Mouse (Mus musculus): Measurements from ENCODE around the gene Marveld3. TPM values are rescaled to one million over a fixed set of nuclear protein-coding genes. Genes with fewer than 3 reads are reported as not detected.

Marveld3 gene
- polyA plus RNA-seq, 1 experiment from 2014 or later, result 0.51 TPM

DNA sequence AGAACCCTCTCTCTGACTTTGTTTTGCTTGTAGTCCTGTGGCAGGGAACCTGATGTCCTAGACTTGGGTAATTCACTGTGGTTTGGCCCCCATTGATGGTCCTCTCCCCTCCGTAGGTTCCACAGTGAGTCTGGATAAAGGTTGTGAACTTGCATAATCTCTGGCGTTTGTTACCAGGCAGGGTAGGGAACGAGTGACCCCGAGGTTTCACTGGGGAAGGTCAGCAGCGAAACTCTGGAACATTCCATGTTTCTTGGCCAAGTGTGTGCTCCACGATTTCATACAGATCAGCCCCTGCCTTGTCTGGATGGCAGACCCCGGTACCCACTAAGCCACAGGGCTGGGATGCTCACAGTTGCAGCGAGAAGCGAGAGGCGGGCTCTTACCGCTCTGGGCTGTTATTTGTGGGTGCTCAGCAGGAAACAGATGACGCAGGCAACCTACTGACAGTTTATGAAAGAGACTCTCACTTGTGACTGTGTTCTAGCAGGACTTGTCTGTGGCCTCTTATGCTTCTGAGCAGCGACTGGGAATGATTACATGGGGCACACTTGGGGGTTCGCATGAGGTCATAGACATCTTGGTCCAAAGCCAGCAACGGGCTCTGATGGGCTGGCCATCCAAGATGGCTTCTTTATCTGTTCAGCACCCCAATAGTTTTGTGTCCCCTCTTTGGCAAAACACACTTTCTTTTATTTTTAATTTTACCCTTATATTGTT lies 20.5 kb upstream of the Marveld3 start:
- no peak overlapping the region for H3K27ac ChIP-seq (ENCODE audit: low read length)
- no peak overlapping the region for H3K4me3 ChIP-seq (ENCODE audit: low read depth, low read length)
- WGBS (ENCODE audit: insufficient replicate concordance), result 55% methylated on average over 15 of the region's 15 CpGs
- H3K9ac ChIP-seq (ENCODE audit: low read depth, low read length), result no peak overlapping the region
- no peaks in the 10 kb centered on the region for H3K4me1 ChIP-seq (ENCODE audit: control insufficient read depth, low read depth, low read length)
- H3K27me3 ChIP-seq (ENCODE audit: control insufficient read depth, insufficient read depth, low read depth, low read length), result no peaks in the 10 kb centered on the region
- no peaks in the 10 kb centered on the region for H3K9me3 ChIP-seq (replicated peaks; ENCODE audit: control insufficient read depth, low read length)
- no peak for ATAC-seq (ENCODE audit: low read depth)
- no peaks in the 10 kb centered on the region for H3K36me3 ChIP-seq (ENCODE audit: control insufficient read depth, insufficient read depth)
- no peak overlapping the region for H3K4me2 ChIP-seq (ENCODE audit: low read depth, low read length)

DNA sequence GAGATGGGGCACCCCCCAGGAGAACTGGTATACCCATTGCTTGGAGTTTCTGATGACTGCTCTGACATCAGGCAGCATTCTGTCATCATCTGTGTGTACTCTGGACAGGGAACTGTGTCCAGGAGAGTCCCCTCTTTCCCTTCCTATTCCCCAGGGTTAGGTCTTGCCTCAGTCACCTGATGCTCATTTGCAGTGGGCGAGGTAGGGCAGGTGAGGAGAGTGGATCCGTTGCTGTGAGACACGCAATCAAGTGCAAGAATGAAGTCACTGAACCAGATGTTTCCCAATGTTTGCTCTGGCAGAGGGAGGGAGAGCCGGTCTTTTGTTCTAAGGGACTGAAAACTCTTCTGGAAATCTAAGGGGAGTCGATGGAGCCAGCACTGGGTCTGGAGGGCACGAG lies 17.3 kb upstream of the Marveld3 start:
- H3K9me3 ChIP-seq (replicated peaks; ENCODE audit: control insufficient read depth, low read length), result no peaks in the 10 kb centered on the region
- WGBS (ENCODE audit: insufficient replicate concordance), result 53% methylated on average over 6 of the region's 6 CpGs

DNA sequence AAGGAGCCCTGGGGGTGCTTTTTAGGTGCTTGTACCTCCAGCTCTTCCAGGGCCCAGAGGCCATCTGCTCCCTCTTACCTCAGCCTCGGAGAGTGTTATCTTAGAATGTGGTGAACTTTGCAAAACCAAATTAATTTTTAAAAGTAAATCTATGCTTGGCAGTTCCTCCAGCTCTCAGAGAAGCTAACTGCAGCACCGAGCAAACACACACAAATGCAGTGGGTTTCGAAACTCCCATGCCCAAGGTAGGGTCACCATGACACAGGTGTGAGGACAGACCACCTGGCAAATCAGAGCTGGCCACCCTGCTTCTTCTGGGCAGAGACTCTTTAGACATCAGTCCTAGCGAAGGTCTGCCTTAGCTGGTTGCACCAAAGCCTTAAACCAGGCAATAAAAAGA lies 10.9 kb upstream of the Marveld3 start:
- no peak overlapping the region for H3K27ac ChIP-seq (ENCODE audit: low read length)
- ATAC-seq (ENCODE audit: low read depth), result no peak
- H3K36me3 ChIP-seq (ENCODE audit: control insufficient read depth, insufficient read depth), result no peaks in the 10 kb centered on the region
- WGBS (ENCODE audit: insufficient replicate concordance), result 50% methylated on average over 4 of the region's 4 CpGs
- no peaks in the 10 kb centered on the region for H3K4me1 ChIP-seq (ENCODE audit: control insufficient read depth, low read depth, low read length)
- H3K9ac ChIP-seq (ENCODE audit: low read depth, low read length), result no peak overlapping the region
- H3K9me3 ChIP-seq (replicated peaks; ENCODE audit: control insufficient read depth, low read length), result no peaks in the 10 kb centered on the region
- no peak overlapping the region for H3K4me2 ChIP-seq (ENCODE audit: low read depth, low read length)
- no peak overlapping the region for H3K4me3 ChIP-seq (ENCODE audit: low read depth, low read length)
- peaks cover 12% of the 10 kb centered on the region for H3K27me3 ChIP-seq (ENCODE audit: control insufficient read depth, insufficient read depth, low read depth, low read length)

More for the DNA sequence above, 17.3 kb upstream of the Marveld3 start:
- H3K36me3 ChIP-seq (ENCODE audit: control insufficient read depth, insufficient read depth), result no peaks in the 10 kb centered on the region
- H3K27ac ChIP-seq (ENCODE audit: low read length), result no peak overlapping the region
- H3K4me2 ChIP-seq (ENCODE audit: low read depth, low read length), result no peak overlapping the region
- no peak overlapping the region for H3K9ac ChIP-seq (ENCODE audit: low read depth, low read length)
- peak; percentile 53; the same call in 1 of the 2 replicates for ATAC-seq (ENCODE audit: low read depth)
- no peaks in the 10 kb centered on the region for H3K4me1 ChIP-seq (ENCODE audit: control insufficient read depth, low read depth, low read length)
- no peaks in the 10 kb centered on the region for H3K27me3 ChIP-seq (ENCODE audit: control insufficient read depth, insufficient read depth, low read depth, low read length)
- no peak overlapping the region for H3K4me3 ChIP-seq (ENCODE audit: low read depth, low read length)

DNA sequence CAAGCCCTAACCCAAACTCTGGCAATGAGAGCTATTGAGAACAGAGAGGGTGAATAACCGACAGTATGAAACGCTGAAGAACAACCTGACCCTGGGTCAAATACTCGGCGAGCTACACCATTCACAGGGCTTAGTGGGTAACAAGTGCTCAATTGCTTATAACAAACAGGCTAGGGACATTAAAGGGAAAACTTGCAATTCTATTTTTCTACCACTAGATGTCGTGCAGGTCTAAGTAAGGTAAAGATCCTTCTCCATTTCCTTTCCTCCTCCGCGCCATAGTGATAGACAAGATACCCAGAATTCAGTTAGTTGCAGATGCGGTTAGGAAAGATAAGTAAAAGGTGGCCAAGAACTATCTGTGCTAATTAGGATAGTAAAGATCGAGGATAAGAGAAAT lies 8.3 kb upstream of the Marveld3 start:
- ATAC-seq (ENCODE audit: low read depth), result no peak
- no peaks in the 10 kb centered on the region for H3K4me1 ChIP-seq (ENCODE audit: control insufficient read depth, low read depth, low read length)
- WGBS (ENCODE audit: insufficient replicate concordance), result 6% methylated on average over 9 of the region's 9 CpGs
- no peaks in the 10 kb centered on the region for H3K36me3 ChIP-seq (ENCODE audit: control insufficient read depth, insufficient read depth)
- H3K9ac ChIP-seq (ENCODE audit: low read depth, low read length), result no peak overlapping the region
- H3K4me2 ChIP-seq (ENCODE audit: low read depth, low read length), result no peak overlapping the region
- no peak overlapping the region for H3K27ac ChIP-seq (ENCODE audit: low read length)
- peaks cover 12% of the 10 kb centered on the region for H3K27me3 ChIP-seq (ENCODE audit: control insufficient read depth, insufficient read depth, low read depth, low read length)
- no peak overlapping the region for H3K4me3 ChIP-seq (ENCODE audit: low read depth, low read length)
- H3K9me3 ChIP-seq (replicated peaks; ENCODE audit: control insufficient read depth, low read length), result no peaks in the 10 kb centered on the region

DNA sequence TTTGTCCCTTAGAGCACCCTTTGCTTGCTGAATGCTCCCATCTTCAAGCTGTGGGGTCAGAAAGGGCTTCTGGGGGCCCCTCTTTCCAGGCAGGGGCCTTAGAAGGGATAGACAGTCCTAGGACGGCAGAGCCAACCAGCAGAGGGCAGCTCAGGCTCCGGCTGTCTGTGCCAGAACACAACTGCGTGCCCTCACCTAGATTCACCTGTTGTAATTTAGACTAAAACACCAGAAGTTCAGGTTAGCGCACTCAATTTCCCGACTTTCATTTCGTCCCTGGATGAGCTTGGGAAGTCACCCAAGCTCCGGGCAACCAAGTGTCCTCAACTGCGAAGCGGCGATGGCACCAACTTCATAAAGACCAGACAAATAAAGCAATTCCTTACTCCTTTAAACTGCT lies 6.8 kb upstream of the Marveld3 start:
- Histone ChIP-seq H3K36me3 (ENCODE audit: control insufficient read depth, insufficient read depth) (no peaks in the 10 kb centered on the region), H3K27me3 (ENCODE audit: control insufficient read depth, insufficient read depth, low read depth, low read length) (peaks cover 12% of the 10 kb centered on the region), H3K4me1 (ENCODE audit: control insufficient read depth, low read depth, low read length) (no peaks in the 10 kb centered on the region), H3K9ac (ENCODE audit: low read depth, low read length) (no peak overlapping the region), H3K27ac (ENCODE audit: low read length) (no peak overlapping the region), H3K9me3 (replicated peaks; ENCODE audit: control insufficient read depth, low read length) (no peaks in the 10 kb centered on the region), H3K4me3 (ENCODE audit: low read depth, low read length) (no peak overlapping the region), H3K4me2 (ENCODE audit: low read depth, low read length) (no peak overlapping the region)
- ATAC-seq (ENCODE audit: low read depth), result no peak
- WGBS (ENCODE audit: insufficient replicate concordance), result 46% methylated on average over 10 of the region's 10 CpGs

DNA sequence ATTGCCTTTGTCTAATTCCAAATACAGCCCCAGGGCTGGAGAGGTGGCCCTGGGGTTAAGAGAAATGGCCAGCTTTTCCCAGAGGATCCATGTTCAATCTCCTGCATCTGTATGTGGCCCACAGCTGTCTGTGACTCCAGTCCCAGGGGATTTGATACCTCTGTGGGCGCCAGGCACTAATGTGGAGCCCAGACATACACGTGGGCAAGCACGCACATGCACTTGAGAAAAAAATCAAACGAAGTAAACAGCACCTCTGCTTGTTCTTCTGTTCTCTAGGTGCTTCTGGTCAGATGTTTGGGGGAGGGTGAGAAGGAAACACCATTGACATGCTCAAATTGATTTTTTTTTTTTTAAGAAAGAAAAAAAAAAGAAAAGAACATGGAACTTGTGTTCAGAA lies 2.1 kb upstream of the Marveld3 start:
- Histone ChIP-seq H3K4me1 (ENCODE audit: control insufficient read depth, low read depth, low read length) (peaks cover 5% of the 10 kb centered on the region), H3K27ac (ENCODE audit: low read length) (no peak overlapping the region), H3K4me2 (ENCODE audit: low read depth, low read length) (no peak overlapping the region), H3K27me3 (ENCODE audit: control insufficient read depth, insufficient read depth, low read depth, low read length) (peaks cover 41% of the 10 kb centered on the region), H3K9ac (ENCODE audit: low read depth, low read length) (no peak overlapping the region), H3K36me3 (ENCODE audit: control insufficient read depth, insufficient read depth) (no peaks in the 10 kb centered on the region), H3K9me3 (replicated peaks; ENCODE audit: control insufficient read depth, low read length) (no peaks in the 10 kb centered on the region), H3K4me3 (ENCODE audit: low read depth, low read length) (no peak overlapping the region)
- ATAC-seq (ENCODE audit: low read depth), result no peak
- WGBS (ENCODE audit: insufficient replicate concordance), result 61% methylated on average over 4 of the region's 4 CpGs

DNA sequence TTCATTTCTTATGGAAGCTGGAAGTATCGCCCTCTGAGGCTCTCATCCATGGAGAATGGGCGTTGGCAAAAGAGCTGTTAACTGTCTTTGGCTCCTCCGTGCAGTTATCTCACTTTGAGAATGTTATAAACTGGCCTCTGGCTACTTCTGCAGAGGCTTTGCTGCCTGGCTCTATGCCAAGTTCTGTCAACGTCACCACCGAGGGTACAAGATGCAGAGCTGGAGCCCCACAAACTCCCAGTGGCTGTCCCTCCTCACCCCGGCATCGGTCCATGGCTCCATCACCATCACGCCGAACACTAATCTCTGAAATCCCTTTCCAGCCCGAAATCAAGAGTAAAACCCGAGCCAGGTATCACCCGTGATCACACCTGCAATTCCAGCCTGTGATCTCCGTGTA lies 1.4 kb upstream of the Marveld3 start:
- peaks cover 5% of the 10 kb centered on the region for H3K4me1 ChIP-seq (ENCODE audit: control insufficient read depth, low read depth, low read length)
- ATAC-seq (ENCODE audit: low read depth), result no peak
- H3K9ac ChIP-seq (ENCODE audit: low read depth, low read length), result no peak overlapping the region
- 53% methylated on average over 13 of the region's 13 CpGs for WGBS (ENCODE audit: insufficient replicate concordance)
- H3K27ac ChIP-seq (ENCODE audit: low read length), result no peak overlapping the region
- no peak overlapping the region for H3K4me2 ChIP-seq (ENCODE audit: low read depth, low read length)
- no peaks in the 10 kb centered on the region for H3K9me3 ChIP-seq (replicated peaks; ENCODE audit: control insufficient read depth, low read length)
- H3K27me3 ChIP-seq (ENCODE audit: control insufficient read depth, insufficient read depth, low read depth, low read length), result peaks cover 39% of the 10 kb centered on the region
- H3K36me3 ChIP-seq (ENCODE audit: control insufficient read depth, insufficient read depth), result no peaks in the 10 kb centered on the region
- no peak overlapping the region for H3K4me3 ChIP-seq (ENCODE audit: low read depth, low read length)

DNA sequence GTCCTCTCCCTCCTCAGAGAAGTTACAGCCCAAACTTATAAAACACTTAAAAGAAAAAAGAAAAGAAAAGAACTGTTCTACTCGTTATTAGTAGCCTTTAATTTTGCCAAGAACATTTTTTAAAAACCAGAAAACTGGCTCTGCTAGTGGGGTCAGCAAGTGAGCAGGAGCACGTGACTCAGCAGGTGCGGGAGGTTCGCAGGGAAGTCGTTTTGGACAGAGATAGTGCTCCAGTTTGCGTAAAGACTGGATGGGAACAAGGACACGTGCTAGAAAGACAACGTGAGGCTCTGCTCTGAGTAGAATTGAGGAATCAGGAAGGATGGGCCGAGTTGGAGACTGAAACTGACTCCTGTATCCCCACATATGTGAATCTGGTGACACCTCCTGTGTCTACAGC lies 893 bp upstream of the Marveld3 start:
- Histone ChIP-seq H3K4me3 (ENCODE audit: low read depth, low read length) (no peak overlapping the region), H3K4me2 (ENCODE audit: low read depth, low read length) (no peak overlapping the region), H3K4me1 (ENCODE audit: control insufficient read depth, low read depth, low read length) (peaks cover 5% of the 10 kb centered on the region), H3K27ac (ENCODE audit: low read length) (no peak overlapping the region), H3K27me3 (ENCODE audit: control insufficient read depth, insufficient read depth, low read depth, low read length) (peaks cover 34% of the 10 kb centered on the region), H3K36me3 (ENCODE audit: control insufficient read depth, insufficient read depth) (no peaks in the 10 kb centered on the region), H3K9ac (ENCODE audit: low read depth, low read length) (no peak overlapping the region), H3K9me3 (replicated peaks; ENCODE audit: control insufficient read depth, low read length) (no peaks in the 10 kb centered on the region)
- WGBS (ENCODE audit: insufficient replicate concordance), result 48% methylated on average over 9 of the region's 9 CpGs
- ATAC-seq (ENCODE audit: low read depth), result no peak

DNA sequence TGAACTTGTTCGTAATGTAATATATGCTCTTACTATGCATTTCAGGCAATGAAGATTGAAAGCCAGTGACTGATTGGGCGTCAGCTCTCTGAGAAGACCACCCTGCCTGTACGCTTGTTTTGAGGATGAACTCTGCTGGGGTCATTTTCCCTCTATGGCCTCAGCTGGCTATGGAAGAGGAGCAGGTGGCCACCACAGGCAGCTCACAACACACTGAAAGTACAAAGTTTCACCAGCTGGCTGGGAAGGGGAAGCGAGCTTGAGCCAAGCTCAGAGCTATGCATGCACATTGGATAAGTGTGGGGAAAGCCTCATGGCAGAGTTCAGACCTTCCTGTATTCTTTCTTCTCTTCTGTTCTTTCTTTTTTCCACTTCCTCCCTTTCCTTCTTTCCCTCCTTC lies 2.9 kb downstream of the Marveld3 start:
- no peaks in the 10 kb centered on the region for H3K36me3 ChIP-seq (ENCODE audit: control insufficient read depth, insufficient read depth)
- H3K9me3 ChIP-seq (replicated peaks; ENCODE audit: control insufficient read depth, low read length), result no peaks in the 10 kb centered on the region
- 67% methylated on average over 4 of the region's 4 CpGs for WGBS (ENCODE audit: insufficient replicate concordance)
- no peak overlapping the region for H3K4me2 ChIP-seq (ENCODE audit: low read depth, low read length)
- no peak overlapping the region for H3K27ac ChIP-seq (ENCODE audit: low read length)
- ATAC-seq (ENCODE audit: low read depth), result no peak
- H3K4me3 ChIP-seq (ENCODE audit: low read depth, low read length), result no peak overlapping the region
- H3K9ac ChIP-seq (ENCODE audit: low read depth, low read length), result no peak overlapping the region
- peaks cover 5% of the 10 kb centered on the region for H3K4me1 ChIP-seq (ENCODE audit: control insufficient read depth, low read depth, low read length)
- H3K27me3 ChIP-seq (ENCODE audit: control insufficient read depth, insufficient read depth, low read depth, low read length), result peaks cover 34% of the 10 kb centered on the region

All from liver, embryonic 16.5 days (tissue).